ENCODE assay signal across 9 mouse cellular contexts in genomic region chr13:99900557-99900892, GRCm38 (mm10). TPM values are rescaled to one million over a fixed set of nuclear protein-coding genes. Genes with fewer than 3 reads are reported as not detected.
A peak's percentile ranks its signal among the peaks of the same experiment; 100 is the strongest.
DNase-seq lines count a peak whose midpoint lies in the region; ATAC-seq and TF ChIP-seq lines count a peak whose summit lies in the region.
"Had no signal": no experiment of that assay in that cellular context is flagged by ENCODE, and none has a peak within 500 bp of the region (broad histone marks: within the 10 kb centered on the region; RNA-seq: fewer than 3 reads in every experiment).

No protein-coding gene starts in this region.

- peak overlapping the region; percentile 21 for H3K4me3 ChIP-seq in embryonic facial prominence, embryonic 15.5 days (replicated peaks)
- H3K4me3 ChIP-seq in hindbrain, embryonic 12.5 days: peak overlapping the region; percentile 39
- H3K4me3 ChIP-seq in liver, embryonic 11.5 days (ENCODE audit: low read depth, low read length): no peak overlapping the region
- peak overlapping the region; percentile 40 for H3K4me3 ChIP-seq in neural tube, embryonic 15.5 days (replicated peaks)
- H3K4me3 ChIP-seq: megakaryocyte, embryonic 14.5 days had no signal

- H3K9ac ChIP-seq in embryonic facial prominence, embryonic 15.5 days: no peak overlapping the region
- peak overlapping the region; percentile 5 for H3K9ac ChIP-seq in hindbrain, embryonic 12.5 days
- H3K9ac ChIP-seq in liver, embryonic 11.5 days (ENCODE audit: low read depth, low read length): no peak overlapping the region
- peak overlapping the region; percentile 33 for H3K9ac ChIP-seq in neural tube, embryonic 15.5 days (replicated peaks)

- WGBS in embryonic facial prominence, embryonic 15.5 days: 2% methylated on average over 30 of the region's 30 CpGs
- under 1% methylated on average over 30 of the region's 30 CpGs for WGBS in hindbrain, embryonic 12.5 days
- 3% methylated on average over 30 of the region's 30 CpGs for WGBS in liver, embryonic 11.5 days
- WGBS in neural tube, embryonic 15.5 days: 1% methylated on average over 30 of the region's 30 CpGs

- POLR2A ChIA-PET in Patski (lab: Charles Lee): no interaction called here

- peak; percentile 80 for DNase-seq in heart, adult 11 months
- DNase-seq in heart, adult 9 months (ENCODE audit: low spot score in 2 of 2): no peak
- DNase-seq in Patski (ENCODE audit: low read depth, low spot score): peak; percentile 12
- peak; percentile 72 for DNase-seq in liver, embryonic 11.5 days (ENCODE audit: low spot score)
- no peak for DNase-seq in layer of hippocampus, postnatal 36 days

- peaks cover 40% of the 10 kb centered on the region for H3K27me3 ChIP-seq in Patski
- H3K27me3 ChIP-seq in embryonic facial prominence, embryonic 15.5 days: peaks cover 45% of the 10 kb centered on the region
- peaks cover 44% of the 10 kb centered on the region for H3K27me3 ChIP-seq in hindbrain, embryonic 12.5 days
- peaks cover 28% of the 10 kb centered on the region for H3K27me3 ChIP-seq in liver, embryonic 11.5 days (replicated peaks; ENCODE audit: control insufficient read depth, insufficient read depth, low read length)
- H3K27me3 ChIP-seq in neural tube, embryonic 15.5 days (replicated peaks): peaks cover 33% of the 10 kb centered on the region

- in situ Hi-C loops in Patski (cut with MboI; ENCODE audit: low pct_unique_long_range_greater_than_20kb): no loop called here

- no peak for TF ChIP-seq CTCF in Patski (IDR thresholded peaks at IDR 0.05)

- no peaks in the 10 kb centered on the region for H3K9me3 ChIP-seq in embryonic facial prominence, embryonic 15.5 days (replicated peaks)
- H3K9me3 ChIP-seq in hindbrain, embryonic 12.5 days (replicated peaks): no peaks in the 10 kb centered on the region
- H3K9me3 ChIP-seq in liver, embryonic 11.5 days (ENCODE audit: control insufficient read depth, low read length): no peaks in the 10 kb centered on the region
- H3K9me3 ChIP-seq in neural tube, embryonic 15.5 days (replicated peaks): no peaks in the 10 kb centered on the region

- no peak for ATAC-seq in Patski
- ATAC-seq in embryonic facial prominence, embryonic 15.5 days (ENCODE audit: insufficient number of reproducible peaks, low FRiP score, low TSS enrichment, low read depth): no peak
- ATAC-seq in hindbrain, embryonic 12.5 days (ENCODE audit: low FRiP score): peak; percentile 74
- no peak for ATAC-seq in liver, embryonic 11.5 days (replicated peaks; ENCODE audit: low FRiP score)
- peak; percentile 74 for ATAC-seq in neural tube, embryonic 15.5 days (ENCODE audit: low FRiP score)

- CTCF ChIA-PET in Patski (lab: Charles Lee): no interaction called here

- no peaks in the 10 kb centered on the region for H3K36me3 ChIP-seq in embryonic facial prominence, embryonic 15.5 days
- no peaks in the 10 kb centered on the region for H3K36me3 ChIP-seq in hindbrain, embryonic 12.5 days
- no peaks in the 10 kb centered on the region for H3K36me3 ChIP-seq in liver, embryonic 11.5 days (ENCODE audit: control insufficient read depth, insufficient read depth, low read length)
- H3K36me3 ChIP-seq in neural tube, embryonic 15.5 days: no peaks in the 10 kb centered on the region

- no peak overlapping the region for H3K27ac ChIP-seq in embryonic facial prominence, embryonic 15.5 days (replicated peaks)
- no peak overlapping the region for H3K27ac ChIP-seq in hindbrain, embryonic 12.5 days
- no peak overlapping the region for H3K27ac ChIP-seq in liver, embryonic 11.5 days (ENCODE audit: low read depth, low read length)
- no peak overlapping the region for H3K27ac ChIP-seq in neural tube, embryonic 15.5 days (replicated peaks)

- peak overlapping the region; percentile 32 for H3K4me2 ChIP-seq in embryonic facial prominence, embryonic 15.5 days (replicated peaks)
- H3K4me2 ChIP-seq in hindbrain, embryonic 12.5 days (replicated peaks): peak overlapping the region; percentile 69
- no peak overlapping the region for H3K4me2 ChIP-seq in liver, embryonic 11.5 days
- peak overlapping the region; percentile 67 for H3K4me2 ChIP-seq in neural tube, embryonic 15.5 days

- H3K4me1 ChIP-seq in embryonic facial prominence, embryonic 15.5 days: peaks cover 13% of the 10 kb centered on the region
- peaks cover 11% of the 10 kb centered on the region; the same call in 1 of the 2 replicates for H3K4me1 ChIP-seq in hindbrain, embryonic 12.5 days
- H3K4me1 ChIP-seq in liver, embryonic 11.5 days (replicated peaks; ENCODE audit: control insufficient read depth, insufficient read depth, low read length): no peaks in the 10 kb centered on the region
- peaks cover 14% of the 10 kb centered on the region for H3K4me1 ChIP-seq in neural tube, embryonic 15.5 days

RNA-seq across cellular contexts. Expression of gene Cartpt, which starts 0.4 kb away (rescaled TPM):
- not detected for polyA plus RNA-seq in Patski (2021)
- 2.8 and 5.3 TPM in 2 replicates for polyA plus RNA-seq in embryonic facial prominence, embryonic 15.5 days (2015; fragmentation: Nextera tagmentation; extraction: Ambion mirVana)
- 13.3 and 15.9 TPM in 2 replicates for polyA plus RNA-seq in hindbrain, embryonic 12.5 days (2016; fragmentation: Nextera tagmentation; extraction: Ambion mirVana)
- 0.27 and 0.47 TPM in 2 replicates for polyA plus RNA-seq in liver, embryonic 11.5 days (2014; fragmentation: Nextera tagmentation; extraction: Ambion mirVana)
- 78.6 and 86.7 TPM in 2 replicates for polyA plus RNA-seq in neural tube, embryonic 15.5 days (2015; fragmentation: Nextera tagmentation; extraction: Ambion mirVana)
- 1 to 10 TPM; 1.9 to 3.1 TPM for total RNA-seq in layer of hippocampus, postnatal 36 days (2021)

Comparison
In these comparisons a context has a peak if more than half of its experiments do, and no peak if none do; other contexts are left out.
1. DNase-seq: peak in heart, adult 11 months (single experiment), Patski (single experiment) and liver, embryonic 11.5 days (single experiment); none in heart, adult 9 months (0 of 2) and layer of hippocampus, postnatal 36 days (0 of 2).
2. ATAC-seq: peak in hindbrain, embryonic 12.5 days (single experiment) and neural tube, embryonic 15.5 days (single experiment); none in Patski (single experiment), embryonic facial prominence, embryonic 15.5 days (single experiment) and liver, embryonic 11.5 days (single experiment).
3. H3K9ac ChIP-seq: peak in hindbrain, embryonic 12.5 days (single experiment) and neural tube, embryonic 15.5 days (single experiment); none in embryonic facial prominence, embryonic 15.5 days (single experiment) and liver, embryonic 11.5 days (single experiment).